Mouse (Mus musculus): ENCODE results near the gene Znrf1. TPM values are rescaled to one million over a fixed set of nuclear protein-coding genes. Genes with fewer than 3 reads are reported as not detected.
A peak's percentile ranks its signal among the peaks of the same experiment; 100 is the strongest.

The Znrf1 gene
- polyA plus RNA-seq, 1 experiment: 103 TPM

DNA sequence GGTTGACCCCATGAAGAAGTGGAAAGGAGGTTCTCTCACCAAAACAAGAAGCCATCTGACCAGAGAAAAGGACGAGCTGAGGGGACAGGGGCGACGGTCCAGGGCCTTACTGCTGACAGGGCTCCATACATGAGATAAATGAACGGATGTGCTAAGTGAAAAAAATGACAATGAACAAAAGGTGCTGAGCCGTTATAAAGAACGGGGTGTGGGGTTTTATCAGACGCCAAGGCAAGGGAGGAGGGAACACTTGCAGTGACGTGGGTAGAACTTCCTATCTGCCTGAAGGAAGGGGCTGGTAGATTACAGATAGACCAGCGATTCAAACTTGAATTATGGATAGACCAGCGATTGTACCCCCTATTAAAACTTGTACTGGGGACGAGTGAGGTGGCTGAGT is 26.6 kb upstream of the Znrf1 start:
- 54% methylated on average over 11 of the region's 11 CpGs for whole genome bisulfite sequencing
- Histone ChIP-seq H3K4me3 (replicated peaks; ENCODE audit: extremely low read depth, low read depth, low read length) (peak overlapping the region; percentile 39), H3K4me1 (ENCODE audit: control insufficient read depth, insufficient read depth, low read length) (peaks cover 4% of the 10 kb centered on the region)
- TF ChIP-seq CTCF (IDR thresholded peaks at IDR 0.05; ENCODE audit: insufficient read depth, low read length) (no peak), POLR2A (IDR thresholded peaks at IDR 0.05; ENCODE audit: borderline replicate concordance, extremely low read depth, low read depth, low read length) (no peak)
- no peak for DNase-seq

DNA sequence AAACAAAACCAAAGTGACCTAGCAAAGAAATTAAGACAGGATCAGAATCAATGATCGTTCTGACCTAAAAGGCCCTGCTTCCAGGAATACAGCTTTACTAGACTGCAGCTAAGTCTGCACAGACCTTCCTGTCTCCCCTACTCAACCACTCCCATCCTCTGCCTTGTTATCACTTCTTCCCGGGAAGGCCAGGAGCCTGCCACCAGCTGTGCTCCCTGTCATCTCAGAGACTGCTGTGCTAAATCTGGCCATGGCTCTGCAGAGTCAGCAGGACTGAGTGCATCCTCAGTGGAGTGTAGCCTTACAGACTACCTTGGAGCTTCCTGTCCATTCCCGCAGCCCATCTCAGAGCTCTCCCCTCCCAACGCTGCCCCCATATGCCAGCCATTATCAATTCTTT is 25.5 kb upstream of the Znrf1 start:
- Histone ChIP-seq H3K4me3 (replicated peaks; ENCODE audit: extremely low read depth, low read depth, low read length) (no peak overlapping the region), H3K4me1 (ENCODE audit: control insufficient read depth, insufficient read depth, low read length) (peaks cover 4% of the 10 kb centered on the region)
- 36% methylated on average over 4 of the region's 4 CpGs for WGBS
- DNase-seq: no peak
- no peak for TF ChIP-seq CTCF (IDR thresholded peaks at IDR 0.05; ENCODE audit: insufficient read depth, low read length)
- TF ChIP-seq POLR2A (IDR thresholded peaks at IDR 0.05; ENCODE audit: borderline replicate concordance, extremely low read depth, low read depth, low read length): no peak

DNA sequence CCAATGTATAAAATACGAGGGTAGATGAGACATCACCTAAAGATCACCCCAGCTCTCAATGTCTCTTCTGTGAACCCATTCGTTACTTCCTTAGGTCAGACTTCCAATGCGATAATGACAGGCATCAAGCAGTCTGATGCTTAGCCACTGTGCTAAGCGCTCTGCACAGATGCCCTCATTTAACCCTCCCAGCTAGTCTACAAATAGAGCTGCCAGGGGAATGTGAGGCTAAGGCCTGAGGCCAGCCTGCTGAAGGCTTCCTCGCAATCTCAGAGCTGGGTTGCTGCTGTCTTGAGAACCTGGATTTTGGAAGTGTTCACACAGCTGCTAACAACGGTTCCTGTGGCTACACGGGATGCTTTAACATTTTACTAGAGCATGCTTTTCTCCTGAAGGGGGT is 23.0 kb upstream of the Znrf1 start:
- Histone ChIP-seq H3K4me3 (replicated peaks; ENCODE audit: extremely low read depth, low read depth, low read length) (no peak overlapping the region), H3K4me1 (ENCODE audit: control insufficient read depth, insufficient read depth, low read length) (peaks cover 4% of the 10 kb centered on the region)
- TF ChIP-seq POLR2A (IDR thresholded peaks at IDR 0.05; ENCODE audit: borderline replicate concordance, extremely low read depth, low read depth, low read length): no peak
- TF ChIP-seq CTCF (IDR thresholded peaks at IDR 0.05; ENCODE audit: insufficient read depth, low read length): no peak
- 58% methylated on average over 7 of the region's 7 CpGs for WGBS
- DNase-seq: no peak

DNA sequence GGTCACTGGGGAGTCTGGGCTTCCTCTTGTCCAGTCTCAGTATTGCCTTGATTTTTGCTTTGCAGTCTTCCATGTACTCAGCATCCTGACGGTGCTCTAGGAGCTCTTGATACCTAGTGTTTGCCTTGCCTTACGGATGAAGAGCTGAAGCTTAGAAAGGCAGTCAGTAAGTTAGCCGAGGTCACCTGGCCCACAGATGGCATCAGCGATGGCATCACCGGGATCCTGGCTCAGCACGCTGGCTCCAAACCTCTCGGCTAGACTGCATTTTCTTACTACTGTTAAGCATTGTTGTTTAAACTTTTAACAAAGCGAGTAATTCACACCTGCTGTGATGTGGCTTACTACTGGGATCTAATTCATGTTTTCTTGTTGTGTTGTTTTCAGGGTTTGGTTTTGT is 22.5 kb upstream of the Znrf1 start:
- DNase-seq: no peak
- TF ChIP-seq POLR2A (IDR thresholded peaks at IDR 0.05; ENCODE audit: borderline replicate concordance, extremely low read depth, low read depth, low read length) (no peak), CTCF (IDR thresholded peaks at IDR 0.05; ENCODE audit: insufficient read depth, low read length) (no peak)
- 83% methylated on average over 8 of the region's 8 CpGs for WGBS
- H3K4me1 ChIP-seq (ENCODE audit: control insufficient read depth, insufficient read depth, low read length): peaks cover 4% of the 10 kb centered on the region
- H3K4me3 ChIP-seq (replicated peaks; ENCODE audit: extremely low read depth, low read depth, low read length): no peak overlapping the region

DNA sequence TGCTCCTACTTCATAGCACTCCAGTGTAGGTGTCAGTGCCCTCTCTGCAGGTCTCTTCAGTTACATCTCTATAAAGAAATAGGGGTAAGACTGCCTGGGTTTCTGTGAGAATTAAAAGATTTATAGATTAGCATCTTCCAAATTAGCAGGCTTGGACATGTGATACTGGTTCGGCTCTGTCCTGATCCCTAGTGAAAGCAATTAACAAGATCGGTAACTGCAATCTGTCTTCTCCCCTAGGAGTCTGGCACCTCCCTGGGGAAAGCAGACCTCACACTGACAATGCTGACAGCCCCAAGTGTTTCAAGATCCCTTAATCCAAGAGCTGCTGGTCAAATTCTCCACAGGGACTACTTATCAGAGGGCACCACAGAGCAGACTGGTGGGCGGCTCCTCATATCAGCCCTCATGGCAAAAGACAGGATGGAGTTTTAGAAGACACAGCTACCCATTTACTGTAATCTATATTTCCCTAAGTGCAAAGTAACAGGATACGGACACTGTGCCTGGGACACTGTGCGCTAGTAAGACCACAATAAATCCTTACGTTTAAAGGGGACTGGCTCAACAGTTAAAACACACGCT is 19.4 kb upstream of the Znrf1 start:
- no peak for DNase-seq
- WGBS: 85% methylated on average over 7 of the region's 7 CpGs
- TF ChIP-seq POLR2A (IDR thresholded peaks at IDR 0.05; ENCODE audit: borderline replicate concordance, extremely low read depth, low read depth, low read length) (no peak), CTCF (IDR thresholded peaks at IDR 0.05; ENCODE audit: insufficient read depth, low read length) (no peak)
- Histone ChIP-seq H3K4me3 (replicated peaks; ENCODE audit: extremely low read depth, low read depth, low read length) (no peak overlapping the region), H3K4me1 (ENCODE audit: control insufficient read depth, insufficient read depth, low read length) (peaks cover 4% of the 10 kb centered on the region; the same call in 1 of the 2 replicates)

DNA sequence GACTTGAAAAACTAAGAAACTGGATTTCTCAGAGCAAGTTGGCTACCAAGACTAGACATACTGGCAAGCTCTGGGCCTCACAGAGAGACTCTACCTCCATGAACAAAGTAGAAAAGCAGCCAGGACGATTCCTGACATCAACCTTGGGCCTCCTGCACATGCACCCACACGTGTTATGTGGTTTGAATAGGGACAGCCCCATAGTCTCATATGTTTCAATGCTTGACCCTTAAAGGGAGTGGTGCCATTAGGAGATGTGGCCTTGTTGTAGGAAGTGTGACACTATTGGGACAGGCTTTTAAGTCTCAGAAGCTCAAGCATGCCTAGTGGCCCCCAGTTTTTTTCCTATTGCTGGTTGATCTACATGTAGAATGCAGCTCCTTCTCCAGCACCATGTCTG is 18.4 kb upstream of the Znrf1 start:
- WGBS: 87% methylated on average over 2 of the region's 2 CpGs
- TF ChIP-seq POLR2A (IDR thresholded peaks at IDR 0.05; ENCODE audit: borderline replicate concordance, extremely low read depth, low read depth, low read length) (no peak), CTCF (IDR thresholded peaks at IDR 0.05; ENCODE audit: insufficient read depth, low read length) (no peak)

DNA sequence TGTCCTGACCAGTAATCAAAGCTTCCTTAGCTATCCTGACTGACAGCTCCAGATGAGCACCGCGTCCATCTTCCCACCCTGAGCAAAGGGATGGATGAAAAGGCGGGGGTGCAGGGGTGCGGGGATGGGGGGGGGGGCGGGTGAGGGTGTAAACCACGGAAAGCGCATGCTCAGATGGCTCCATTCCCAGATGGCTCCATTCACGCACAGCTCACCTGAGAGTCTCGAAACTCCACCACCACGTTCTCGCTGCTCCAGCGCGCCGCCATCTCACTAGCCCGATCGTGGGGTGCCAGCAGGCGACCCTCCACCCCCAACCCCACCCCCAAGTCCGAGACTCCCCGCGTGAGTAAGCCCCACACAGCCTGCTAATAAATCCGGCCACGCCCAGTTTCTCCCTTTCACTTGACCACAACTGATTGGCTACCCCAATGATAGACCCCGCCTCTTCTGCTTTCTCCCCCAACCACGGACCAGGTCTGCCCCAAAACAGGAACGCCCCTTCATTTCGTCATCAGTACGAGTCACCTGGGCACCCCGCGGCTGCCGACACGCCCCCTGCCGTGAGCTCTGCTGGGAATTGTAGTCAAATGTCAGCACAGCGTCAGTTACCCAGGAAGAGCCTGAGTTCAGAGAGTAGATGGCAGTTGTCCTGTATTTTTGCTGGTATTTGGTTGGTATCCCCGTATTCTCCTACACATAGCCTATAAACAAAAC is 14.0 kb upstream of the Znrf1 start, which contains the start of gene Wdr59:
Gene Wdr59, minus strand, starts transcription at position 380 of the 717 bp plus-strand sequence.
- H3K4me1 ChIP-seq (ENCODE audit: control insufficient read depth, insufficient read depth, low read length): 0 out of 2 replicates have a peak, but pooled peaks cover 2% of the 10 kb centered on the region
- peak; percentile 36; the same call in 1 of the 2 replicates for TF ChIP-seq POLR2A (IDR thresholded peaks at IDR 0.05; ENCODE audit: borderline replicate concordance, extremely low read depth, low read depth, low read length)
- no peak for TF ChIP-seq CTCF (IDR thresholded peaks at IDR 0.05; ENCODE audit: insufficient read depth, low read length)
- H3K4me3 ChIP-seq (replicated peaks; ENCODE audit: extremely low read depth, low read depth, low read length): peak within 1 kb of the TSS; percentile 96
- peak; percentile 94 for DNase-seq
- WGBS: under 1% methylated on average over 34 of the region's 34 CpGs

More for the DNA sequence above, 18.4 kb upstream of the Znrf1 start:
- DNase-seq: no peak
- Histone ChIP-seq H3K4me1 (ENCODE audit: control insufficient read depth, insufficient read depth, low read length) (peaks cover 2% of the 10 kb centered on the region; the same call in 1 of the 2 replicates), H3K4me3 (replicated peaks; ENCODE audit: extremely low read depth, low read depth, low read length) (no peak overlapping the region)

DNA sequence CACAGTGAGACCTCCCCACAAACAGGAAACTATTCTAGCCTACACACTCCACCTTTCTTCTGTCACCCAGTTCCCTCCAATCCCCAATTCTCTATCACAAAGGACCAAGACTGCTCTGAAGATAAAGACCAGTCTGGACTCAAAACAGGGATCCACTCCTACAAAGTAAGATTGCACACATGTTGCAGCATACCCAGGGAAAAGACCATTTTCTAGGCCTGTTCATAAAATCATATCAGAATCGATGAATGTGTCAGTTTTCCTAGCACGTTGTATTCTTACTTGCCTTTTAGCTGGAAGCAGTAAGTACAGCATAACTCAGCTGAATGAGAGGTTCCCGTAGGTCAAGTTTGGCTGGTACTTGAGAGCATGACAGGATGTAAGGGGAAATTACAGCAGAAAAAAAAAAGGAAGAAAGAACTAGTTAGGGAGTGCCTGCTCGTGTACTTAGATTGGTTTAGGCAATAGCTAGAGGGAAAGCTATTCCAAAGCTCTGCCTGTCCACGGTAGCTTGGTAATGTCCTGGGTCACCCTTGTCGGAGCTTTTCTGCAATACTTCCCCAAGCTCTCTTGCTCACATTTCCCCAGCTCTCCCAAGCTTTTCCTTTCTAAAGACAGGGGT is 9.4 kb upstream of the Znrf1 start:
- Histone ChIP-seq H3K4me3 (replicated peaks; ENCODE audit: extremely low read depth, low read depth, low read length) (no peak overlapping the region), H3K4me1 (ENCODE audit: control insufficient read depth, insufficient read depth, low read length) (no peaks in the 10 kb centered on the region)
- no peak for DNase-seq
- no peak for TF ChIP-seq CTCF (IDR thresholded peaks at IDR 0.05; ENCODE audit: insufficient read depth, low read length)
- TF ChIP-seq POLR2A (IDR thresholded peaks at IDR 0.05; ENCODE audit: borderline replicate concordance, extremely low read depth, low read depth, low read length): no peak
- WGBS: 52% methylated on average over 6 of the region's 6 CpGs

DNA sequence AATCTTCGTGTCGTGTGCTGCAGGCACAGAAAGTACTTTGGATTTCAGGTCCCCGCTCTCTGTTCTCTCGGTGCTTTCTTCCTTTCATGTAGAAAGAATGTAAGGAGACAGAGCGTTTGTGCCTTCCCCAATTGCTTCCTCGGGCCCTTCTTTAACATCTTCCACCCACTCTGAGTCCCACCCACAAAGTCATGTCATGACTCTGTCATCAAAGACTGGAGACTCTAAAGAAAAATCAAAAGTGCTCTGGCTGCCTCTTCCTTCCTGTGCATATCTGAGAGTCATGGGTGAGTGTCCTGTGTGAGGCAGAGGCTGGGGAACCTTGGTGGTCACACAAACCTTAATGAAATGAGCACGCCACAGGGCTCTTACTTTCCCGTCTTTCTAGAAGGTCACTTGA is 8.7 kb upstream of the Znrf1 start:
- DNase-seq: no peak
- WGBS: 53% methylated on average over 8 of the region's 8 CpGs
- Histone ChIP-seq H3K4me1 (ENCODE audit: control insufficient read depth, insufficient read depth, low read length) (no peaks in the 10 kb centered on the region), H3K4me3 (replicated peaks; ENCODE audit: extremely low read depth, low read depth, low read length) (no peak overlapping the region)
- no peak for TF ChIP-seq POLR2A (IDR thresholded peaks at IDR 0.05; ENCODE audit: borderline replicate concordance, extremely low read depth, low read depth, low read length)
- no peak for TF ChIP-seq CTCF (IDR thresholded peaks at IDR 0.05; ENCODE audit: insufficient read depth, low read length)
